Mouse (Mus musculus): ENCODE data around the gene Klk9. TPM values are rescaled to one million over a fixed set of nuclear protein-coding genes. Genes with fewer than 3 reads are reported as not detected.

Gene Klk9
- not detected in 2 replicates for polyA plus RNA-seq (2014; fragmentation: Nextera tagmentation; extraction: Ambion mirVana)

- ATAC-seq (replicated peaks; ENCODE audit: insufficient number of reproducible peaks, low FRiP score, low TSS enrichment), result no peak
- Histone ChIP-seq H3K4me2 (no peak within 1 kb of the TSS), H3K4me1 (ENCODE audit: control insufficient read depth, insufficient read depth, low read length) (0 out of 2 replicates have a peak, but pooled peaks cover 2% of the 10 kb centered on the region), H3K9ac (ENCODE audit: low read depth, low read length) (no peak within 1 kb of the TSS), H3K27me3 (ENCODE audit: control insufficient read depth, insufficient read depth, low read length) (peaks cover 16% of the 10 kb centered on the region; the same call in 1 of the 2 replicates), H3K27ac (ENCODE audit: low read depth, low read length) (no peak within 1 kb of the TSS), H3K9me3 (replicated peaks; ENCODE audit: control insufficient read depth, low read length) (no peaks in the 10 kb centered on the region), H3K4me3 (ENCODE audit: low read depth, low read length) (no peak within 1 kb of the TSS), H3K36me3 (ENCODE audit: control insufficient read depth, insufficient read depth, low read length) (no peaks in the 10 kb centered on the region)
- 72% methylated on average over 7 of the region's 7 CpGs for WGBS (ENCODE audit: insufficient replicate concordance)
Observed at GRCm38 (mm10) chr7:43791591-43791990, at the start of gene Klk9. TSS of gene Klk9 (plus strand) at chr7:43791891.

GRCm38 (mm10) chr7:43747788-43748187, 43.9 kb upstream of the Klk9 start:
- Histone ChIP-seq H3K9ac (ENCODE audit: low read depth, low read length) (no peak overlapping the region), H3K4me3 (ENCODE audit: low read depth, low read length) (no peak overlapping the region), H3K27ac (ENCODE audit: low read depth, low read length) (no peak overlapping the region), H3K27me3 (ENCODE audit: control insufficient read depth, insufficient read depth, low read length) (no peaks in the 10 kb centered on the region), H3K4me2 (no peak overlapping the region), H3K9me3 (replicated peaks; ENCODE audit: control insufficient read depth, low read length) (no peaks in the 10 kb centered on the region), H3K4me1 (ENCODE audit: control insufficient read depth, insufficient read depth, low read length) (no peaks in the 10 kb centered on the region), H3K36me3 (ENCODE audit: control insufficient read depth, insufficient read depth, low read length) (no peaks in the 10 kb centered on the region)
- no peak for ATAC-seq (replicated peaks; ENCODE audit: insufficient number of reproducible peaks, low FRiP score, low TSS enrichment)
- WGBS (ENCODE audit: insufficient replicate concordance), result 56% methylated on average over 1 of the region's 1 CpGs

GRCm38 (mm10) chr7:43752806-43753205, 38.9 kb upstream of the Klk9 start:
- Histone ChIP-seq H3K27me3 (ENCODE audit: control insufficient read depth, insufficient read depth, low read length) (no peaks in the 10 kb centered on the region), H3K4me1 (ENCODE audit: control insufficient read depth, insufficient read depth, low read length) (no peaks in the 10 kb centered on the region), H3K27ac (ENCODE audit: low read depth, low read length) (no peak overlapping the region), H3K9ac (ENCODE audit: low read depth, low read length) (no peak overlapping the region), H3K4me2 (no peak overlapping the region), H3K36me3 (ENCODE audit: control insufficient read depth, insufficient read depth, low read length) (no peaks in the 10 kb centered on the region), H3K9me3 (replicated peaks; ENCODE audit: control insufficient read depth, low read length) (no peaks in the 10 kb centered on the region), H3K4me3 (ENCODE audit: low read depth, low read length) (no peak overlapping the region)
- ATAC-seq (replicated peaks; ENCODE audit: insufficient number of reproducible peaks, low FRiP score, low TSS enrichment), result no peak
- WGBS (ENCODE audit: insufficient replicate concordance), result 51% methylated on average over 2 of the region's 2 CpGs

- Histone ChIP-seq H3K9ac (ENCODE audit: low read depth, low read length) (no peak overlapping the region), H3K4me1 (ENCODE audit: control insufficient read depth, insufficient read depth, low read length) (no peaks in the 10 kb centered on the region), H3K9me3 (replicated peaks; ENCODE audit: control insufficient read depth, low read length) (no peaks in the 10 kb centered on the region), H3K4me2 (no peak overlapping the region), H3K27ac (ENCODE audit: low read depth, low read length) (no peak overlapping the region), H3K27me3 (ENCODE audit: control insufficient read depth, insufficient read depth, low read length) (no peaks in the 10 kb centered on the region), H3K4me3 (ENCODE audit: low read depth, low read length) (no peak overlapping the region), H3K36me3 (ENCODE audit: control insufficient read depth, insufficient read depth, low read length) (no peaks in the 10 kb centered on the region)
- ATAC-seq (replicated peaks; ENCODE audit: insufficient number of reproducible peaks, low FRiP score, low TSS enrichment), result no peak
- WGBS (ENCODE audit: insufficient replicate concordance), result 41% methylated on average over 8 of the region's 8 CpGs
Observed at GRCm38 (mm10) chr7:43766484-43766883, 25.2 kb upstream of the Klk9 start.

- 77% methylated on average over 4 of the region's 4 CpGs for WGBS (ENCODE audit: insufficient replicate concordance)
- H3K4me1 ChIP-seq (ENCODE audit: control insufficient read depth, insufficient read depth, low read length), result no peaks in the 10 kb centered on the region
- no peak within 1 kb of the TSS for H3K4me3 ChIP-seq (ENCODE audit: low read depth, low read length)
- no peaks in the 10 kb centered on the region for H3K27me3 ChIP-seq (ENCODE audit: control insufficient read depth, insufficient read depth, low read length)
- no peak within 1 kb of the TSS for H3K9ac ChIP-seq (ENCODE audit: low read depth, low read length)
- no peaks in the 10 kb centered on the region for H3K9me3 ChIP-seq (replicated peaks; ENCODE audit: control insufficient read depth, low read length)
- no peak within 1 kb of the TSS for H3K4me2 ChIP-seq
- no peak for ATAC-seq (replicated peaks; ENCODE audit: insufficient number of reproducible peaks, low FRiP score, low TSS enrichment)
- H3K36me3 ChIP-seq (ENCODE audit: control insufficient read depth, insufficient read depth, low read length), result no peaks in the 10 kb centered on the region
- no peak within 1 kb of the TSS for H3K27ac ChIP-seq (ENCODE audit: low read depth, low read length)
Observed at GRCm38 (mm10) chr7:43768597-43768996, 23.1 kb upstream of the Klk9 start, which contains the start of gene Klk12. TSS of gene Klk12 (plus strand) at chr7:43768897.

GRCm38 (mm10) chr7:43769636-43770035, 22.1 kb upstream of the Klk9 start:
- Histone ChIP-seq H3K27ac (ENCODE audit: low read depth, low read length) (no peak overlapping the region), H3K9ac (ENCODE audit: low read depth, low read length) (no peak overlapping the region), H3K27me3 (ENCODE audit: control insufficient read depth, insufficient read depth, low read length) (no peaks in the 10 kb centered on the region), H3K4me2 (no peak overlapping the region), H3K9me3 (replicated peaks; ENCODE audit: control insufficient read depth, low read length) (no peaks in the 10 kb centered on the region), H3K4me1 (ENCODE audit: control insufficient read depth, insufficient read depth, low read length) (no peaks in the 10 kb centered on the region), H3K36me3 (ENCODE audit: control insufficient read depth, insufficient read depth, low read length) (no peaks in the 10 kb centered on the region), H3K4me3 (ENCODE audit: low read depth, low read length) (no peak overlapping the region)
- WGBS (ENCODE audit: insufficient replicate concordance), result 87% methylated on average over 8 of the region's 8 CpGs
- ATAC-seq (replicated peaks; ENCODE audit: insufficient number of reproducible peaks, low FRiP score, low TSS enrichment), result no peak

GRCm38 (mm10) chr7:43770701-43771100, 21.0 kb upstream of the Klk9 start:
- Histone ChIP-seq H3K9ac (ENCODE audit: low read depth, low read length) (no peak overlapping the region), H3K36me3 (ENCODE audit: control insufficient read depth, insufficient read depth, low read length) (no peaks in the 10 kb centered on the region), H3K4me3 (ENCODE audit: low read depth, low read length) (no peak overlapping the region), H3K9me3 (replicated peaks; ENCODE audit: control insufficient read depth, low read length) (no peaks in the 10 kb centered on the region), H3K27me3 (ENCODE audit: control insufficient read depth, insufficient read depth, low read length) (no peaks in the 10 kb centered on the region), H3K4me2 (no peak overlapping the region), H3K4me1 (ENCODE audit: control insufficient read depth, insufficient read depth, low read length) (no peaks in the 10 kb centered on the region), H3K27ac (ENCODE audit: low read depth, low read length) (no peak overlapping the region)
- WGBS (ENCODE audit: insufficient replicate concordance), result 88% methylated on average over 10 of the region's 10 CpGs
- no peak for ATAC-seq (replicated peaks; ENCODE audit: insufficient number of reproducible peaks, low FRiP score, low TSS enrichment)

- Histone ChIP-seq H3K4me3 (ENCODE audit: low read depth, low read length) (no peak overlapping the region), H3K4me1 (ENCODE audit: control insufficient read depth, insufficient read depth, low read length) (no peaks in the 10 kb centered on the region), H3K36me3 (ENCODE audit: control insufficient read depth, insufficient read depth, low read length) (no peaks in the 10 kb centered on the region), H3K27me3 (ENCODE audit: control insufficient read depth, insufficient read depth, low read length) (no peaks in the 10 kb centered on the region), H3K27ac (ENCODE audit: low read depth, low read length) (no peak overlapping the region), H3K9ac (ENCODE audit: low read depth, low read length) (no peak overlapping the region), H3K9me3 (replicated peaks; ENCODE audit: control insufficient read depth, low read length) (no peaks in the 10 kb centered on the region), H3K4me2 (no peak overlapping the region)
- 87% methylated on average over 6 of the region's 6 CpGs for WGBS (ENCODE audit: insufficient replicate concordance)
- no peak for ATAC-seq (replicated peaks; ENCODE audit: insufficient number of reproducible peaks, low FRiP score, low TSS enrichment)
Observed at GRCm38 (mm10) chr7:43771916-43772315, 19.8 kb upstream of the Klk9 start.

GRCm38 (mm10) chr7:43772901-43773300, 18.8 kb upstream of the Klk9 start:
- Histone ChIP-seq H3K27ac (ENCODE audit: low read depth, low read length) (no peak overlapping the region), H3K27me3 (ENCODE audit: control insufficient read depth, insufficient read depth, low read length) (no peaks in the 10 kb centered on the region), H3K9ac (ENCODE audit: low read depth, low read length) (no peak overlapping the region), H3K4me3 (ENCODE audit: low read depth, low read length) (no peak overlapping the region), H3K4me2 (no peak overlapping the region), H3K4me1 (ENCODE audit: control insufficient read depth, insufficient read depth, low read length) (no peaks in the 10 kb centered on the region), H3K9me3 (replicated peaks; ENCODE audit: control insufficient read depth, low read length) (no peaks in the 10 kb centered on the region), H3K36me3 (ENCODE audit: control insufficient read depth, insufficient read depth, low read length) (no peaks in the 10 kb centered on the region)
- 70% methylated on average over 3 of the region's 3 CpGs for WGBS (ENCODE audit: insufficient replicate concordance)
- no peak for ATAC-seq (replicated peaks; ENCODE audit: insufficient number of reproducible peaks, low FRiP score, low TSS enrichment)

Measured in heart, embryonic 11.5 days (tissue).